ENCODE assay signal across 14 mouse cellular contexts in the genomic region with DNA sequence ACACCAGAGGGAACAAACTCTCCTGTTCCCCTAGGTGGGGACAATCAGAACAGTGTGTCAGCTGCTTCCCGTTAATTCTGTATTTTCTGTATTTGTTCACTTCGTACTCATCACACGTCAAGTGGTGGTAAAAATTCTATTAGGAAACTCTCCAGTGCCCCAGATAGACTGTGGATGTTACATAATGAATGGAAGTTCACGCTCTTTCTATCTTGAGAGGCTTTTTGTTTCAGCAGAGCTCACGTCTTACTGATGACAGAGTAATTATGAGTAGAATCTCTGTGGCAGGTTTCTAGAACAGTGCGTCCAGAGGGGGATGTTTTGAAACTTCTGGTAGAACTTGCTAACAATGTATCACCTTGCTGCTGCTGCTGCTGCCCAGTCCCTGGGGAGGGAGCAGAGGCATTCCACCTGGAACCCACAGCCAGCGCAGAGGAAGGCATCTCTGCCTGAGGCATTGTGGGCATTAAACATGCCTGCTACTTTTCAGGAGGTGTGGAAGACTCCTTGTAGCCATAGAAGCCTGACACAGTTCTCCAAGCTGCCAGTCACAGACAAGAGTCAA.
"Had no signal": no experiment of that assay in that cellular context is flagged by ENCODE, and none has a peak within 500 bp of the region (broad histone marks: within the 10 kb centered on the region; RNA-seq: fewer than 3 reads in every experiment).

No protein-coding gene starts in this region.

- H3K4me3 ChIP-seq: liver, embryonic 13.5 days; midbrain, embryonic 15.5 days; neural tube, embryonic 12.5 days; neural tube, embryonic 15.5 days had no signal

- H3K36me3 ChIP-seq: liver, embryonic 13.5 days; midbrain, embryonic 15.5 days; neural tube, embryonic 12.5 days; neural tube, embryonic 15.5 days had no signal

- H3K27me3 ChIP-seq: liver, embryonic 13.5 days; midbrain, embryonic 15.5 days; neural tube, embryonic 12.5 days; neural tube, embryonic 15.5 days had no signal

- H3K4me2 ChIP-seq: liver, embryonic 13.5 days; midbrain, embryonic 11.5 days; midbrain, embryonic 15.5 days; neural tube, embryonic 12.5 days; neural tube, embryonic 15.5 days had no signal

- H3K9ac ChIP-seq: liver, embryonic 13.5 days; midbrain, embryonic 15.5 days; neural tube, embryonic 12.5 days; neural tube, embryonic 15.5 days had no signal

- ATAC-seq: midbrain, embryonic 15.5 days had no signal

- DNase-seq: kidney, adult 9 months; kidney, postnatal 14 days; kidney, postnatal 4 days; liver, embryonic 13.5 days; lung, adult 2 months; lung, postnatal 14 days; lung, postnatal 4 days; right cerebral cortex, postnatal 25 days; thymus, adult 18-20 months; thymus, postnatal 36 days had no signal

- H3K9me3 ChIP-seq: liver, embryonic 13.5 days; midbrain, embryonic 15.5 days; neural tube, embryonic 12.5 days; neural tube, embryonic 15.5 days had no signal

- H3K27ac ChIP-seq: liver, embryonic 13.5 days; midbrain, embryonic 15.5 days; neural tube, embryonic 12.5 days; neural tube, embryonic 15.5 days had no signal

- H3K4me1 ChIP-seq: liver, embryonic 13.5 days; neural tube, embryonic 12.5 days; neural tube, embryonic 15.5 days had no signal
